Mouse (Mus musculus): ENCODE data around the gene Plin3. TPM values are rescaled to one million over a fixed set of nuclear protein-coding genes. Genes with fewer than 3 reads are reported as not detected.
A peak's percentile ranks its signal among the peaks of the same experiment; 100 is the strongest.

The Plin3 gene
- total RNA-seq, 2 experiments from 2014 or later: 9.3 to 10.1 TPM

DNA sequence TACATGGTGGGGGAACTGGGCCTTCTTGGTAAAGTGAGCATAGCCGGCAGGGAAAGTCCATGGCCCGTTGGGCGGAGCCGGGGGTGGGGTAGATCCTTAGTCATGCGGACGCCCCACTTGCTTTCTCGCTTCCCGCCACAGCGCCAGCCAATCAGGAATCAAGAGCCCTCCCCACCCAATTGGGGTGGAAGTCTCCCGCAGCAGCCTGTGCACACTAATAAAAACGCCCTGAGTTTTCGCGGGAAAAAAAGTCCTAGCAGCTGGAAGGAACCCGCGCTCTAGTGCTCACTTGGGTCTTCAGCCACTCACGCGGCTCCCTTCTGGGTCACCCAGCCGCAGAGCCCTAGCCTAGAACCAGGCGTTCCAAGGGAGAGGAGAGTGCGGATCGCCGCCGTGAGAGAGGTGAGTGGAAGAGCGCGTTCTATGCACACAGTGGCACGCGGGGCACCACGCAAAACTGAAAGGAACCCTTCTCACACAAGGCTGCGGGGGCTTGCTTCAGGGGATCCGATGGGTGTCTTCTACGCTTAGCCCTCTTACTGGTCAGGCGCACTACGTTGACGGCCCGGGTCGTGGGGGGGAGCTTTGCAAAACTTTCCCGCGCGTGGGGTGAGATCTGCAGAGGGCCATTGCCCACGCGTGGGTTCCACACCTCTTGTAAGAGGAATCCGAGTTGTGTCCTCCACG lies 10.6 kb upstream of the Plin3 start, which contains the start of gene Uhrf1:
Gene Uhrf1 (plus strand): TSS at position 162 of the 687 bp plus-strand sequence.
- intact Hi-C loops (cut with DNase I): no loop called here
- no peak for DNase-seq (ENCODE audit: low spot score in 2 of 2)

DNA sequence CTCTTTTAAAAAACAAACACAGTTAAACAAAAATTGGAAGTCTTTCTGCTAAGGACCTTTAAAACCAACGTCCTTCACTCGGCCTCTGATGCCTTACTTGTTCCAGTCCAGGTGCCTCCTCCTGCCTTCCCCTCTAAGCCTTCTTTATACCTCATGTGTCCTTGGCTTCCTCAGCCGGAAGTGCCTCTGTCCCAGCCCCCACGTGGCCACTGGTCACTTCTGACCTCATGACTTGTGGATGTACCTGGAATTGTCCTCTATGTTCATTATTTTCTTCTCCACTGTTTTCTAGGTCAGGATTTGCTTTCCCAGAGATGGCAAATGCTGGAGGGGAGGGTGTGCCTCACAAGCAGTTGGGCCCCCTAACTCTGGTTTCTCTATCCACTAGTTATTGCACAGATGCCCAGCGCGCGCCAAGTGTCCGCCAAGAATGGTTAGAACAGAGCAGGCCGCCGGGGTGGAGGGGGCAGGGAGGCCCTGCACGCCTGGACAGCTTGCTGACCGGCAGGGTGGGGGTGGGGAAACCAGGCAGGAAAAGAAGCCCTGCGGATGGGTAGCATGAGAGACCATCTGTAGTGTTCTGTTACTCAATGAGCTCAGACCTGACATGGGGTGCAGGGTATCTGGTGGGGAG lies 9.8 kb upstream of the Plin3 start:
- DNase-seq (ENCODE audit: low spot score in 2 of 2): no peak
- intact Hi-C loops (cut with DNase I): no loop called here

DNA sequence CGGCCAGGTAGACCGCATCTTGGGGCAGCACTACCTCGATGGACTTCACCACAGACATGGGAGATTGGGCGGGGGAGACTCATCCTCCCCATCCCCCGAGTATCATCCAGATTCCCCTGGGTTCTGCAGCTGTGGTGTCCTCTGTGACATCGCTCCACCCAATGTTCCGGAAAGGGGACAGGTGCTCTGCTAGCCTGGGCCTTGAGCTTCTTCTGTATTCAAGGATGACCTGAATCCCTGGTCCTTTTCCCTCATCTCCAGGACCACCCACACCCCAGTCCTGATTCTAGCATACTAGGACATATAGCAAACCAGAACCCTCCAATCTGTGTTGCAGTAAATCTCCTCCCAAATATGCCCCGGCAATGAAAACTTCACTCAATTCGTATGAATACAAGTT lies 7.5 kb upstream of the Plin3 start, which contains the start of gene Arrdc5:
Gene Arrdc5 (minus strand): TSS at position 101 of the 400 bp plus-strand sequence.
- intact Hi-C loops (cut with DNase I): no loop called here
- DNase-seq (ENCODE audit: low spot score in 2 of 2): no peak

DNA sequence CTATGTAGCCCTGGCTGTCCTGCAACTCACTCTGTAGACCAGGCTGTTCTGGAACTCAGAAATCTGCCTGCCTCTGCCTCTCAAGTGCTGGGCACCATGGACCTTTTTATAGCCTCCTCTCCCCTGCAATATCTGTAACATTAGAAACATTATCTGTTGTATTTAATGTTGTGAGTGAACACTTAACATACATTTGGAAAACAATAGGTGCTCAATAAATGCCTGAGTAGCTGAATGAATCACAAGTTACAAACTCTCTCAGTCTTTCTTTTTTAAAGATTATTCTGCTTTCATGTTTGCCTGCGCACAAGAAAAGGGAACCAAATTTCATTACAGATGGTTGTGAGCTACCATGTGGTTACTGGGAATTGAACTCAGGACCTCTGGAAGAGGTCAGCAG lies 5.6 kb upstream of the Plin3 start:
- intact Hi-C loops (cut with DNase I): no loop called here
- no peak for DNase-seq (ENCODE audit: low spot score in 2 of 2)

DNA sequence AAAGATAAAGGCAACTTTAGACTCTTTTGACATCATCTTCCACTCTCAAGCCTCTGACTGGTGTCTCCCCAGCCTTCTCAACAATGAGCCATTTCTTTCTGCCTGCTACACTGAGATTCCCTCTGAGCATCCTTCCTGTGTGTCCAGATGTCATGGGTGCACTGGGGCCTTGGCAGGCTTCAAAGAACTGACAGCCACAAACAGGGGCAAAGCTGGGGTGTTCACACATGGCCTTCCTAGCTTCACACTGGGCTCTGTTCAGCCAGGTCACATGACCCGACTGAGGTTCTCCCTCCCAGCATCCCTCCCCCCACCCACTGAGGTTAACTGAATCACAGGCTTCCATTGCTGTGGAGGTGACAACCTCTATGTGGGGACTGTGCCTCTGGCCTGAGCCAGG lies 3.5 kb upstream of the Plin3 start:
- DNase-seq (ENCODE audit: low spot score in 2 of 2): no peak

DNA sequence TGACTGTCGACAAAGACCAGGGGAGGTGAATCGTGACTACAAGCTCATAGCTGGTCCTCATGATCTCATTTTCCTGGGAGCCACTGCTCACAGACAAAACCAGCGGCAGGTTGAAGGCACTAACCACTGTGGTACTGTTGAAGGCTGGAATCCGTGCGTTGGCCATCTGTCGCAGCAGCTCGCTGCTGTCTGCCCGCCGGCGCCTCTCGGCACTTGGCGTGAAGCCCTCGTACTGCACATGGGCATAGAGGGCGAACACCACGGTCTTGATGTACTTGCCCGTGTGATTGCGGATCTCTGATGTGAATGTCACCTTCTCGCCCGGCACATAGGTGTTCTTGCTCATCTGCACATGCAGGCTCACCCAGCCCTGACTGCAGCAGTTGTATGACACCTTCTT lies 1.6 kb upstream of the Plin3 start:
- intact Hi-C loops (cut with DNase I): no loop called here
- no peak for DNase-seq (ENCODE audit: low spot score in 2 of 2)

More for the DNA sequence above, 3.5 kb upstream of the Plin3 start:
- intact Hi-C loops (cut with DNase I): no loop called here

DNA sequence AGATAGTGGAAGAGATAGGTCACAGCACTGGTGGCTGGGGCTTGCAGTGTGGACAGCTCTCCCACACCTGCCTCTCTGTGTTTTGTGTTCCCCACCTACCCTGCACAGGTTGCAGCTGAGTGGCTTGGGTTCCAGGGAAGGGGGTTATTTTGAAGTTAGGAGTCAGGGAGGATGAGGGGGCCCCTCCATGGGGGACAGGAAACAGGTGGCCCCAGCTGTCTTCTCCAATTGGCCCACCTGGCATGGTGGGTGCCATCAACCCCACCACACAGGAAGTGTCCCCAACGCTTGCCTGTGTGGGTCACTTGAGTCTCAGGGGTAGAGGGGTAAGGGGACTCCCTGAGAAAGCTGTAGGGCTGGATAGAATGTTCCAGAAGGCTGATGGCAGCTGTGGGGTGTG lies 618 bp upstream of the Plin3 start:
- DNase-seq (ENCODE audit: low spot score in 2 of 2): no peak
- intact Hi-C loops (cut with DNase I): no loop called here

DNA sequence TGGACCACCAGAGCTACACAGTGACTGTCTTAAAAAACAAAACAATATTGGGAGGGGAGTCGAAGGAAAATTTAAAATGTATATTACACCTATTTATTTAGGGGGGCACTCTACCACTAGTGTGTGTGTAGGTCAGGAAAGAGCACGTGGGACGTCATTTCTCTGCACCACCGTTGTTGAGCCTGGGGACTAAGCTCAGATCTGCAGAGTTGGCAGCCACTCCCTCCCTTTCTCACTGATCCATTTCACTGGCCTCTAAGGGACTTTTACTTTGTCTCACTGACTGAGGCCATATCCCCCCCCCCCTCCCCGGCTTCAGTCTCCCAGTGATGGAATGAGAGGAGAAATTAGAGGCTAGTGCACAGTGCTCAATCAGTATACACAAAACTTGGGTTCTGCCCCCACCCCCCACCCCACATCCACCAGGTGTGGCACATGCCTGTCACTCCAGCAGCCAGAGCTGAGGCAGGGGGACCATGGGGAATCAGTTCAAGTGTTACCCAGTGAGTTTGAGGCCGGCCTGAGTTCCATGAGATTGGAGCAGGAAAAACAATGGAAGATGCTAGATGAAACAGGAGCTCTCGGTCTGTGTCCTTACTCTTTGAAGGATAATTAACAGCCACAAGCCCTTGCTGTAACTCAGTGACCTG lies 722 bp downstream of the Plin3 start:
- intact Hi-C loops (cut with DNase I): no loop called here
- DNase-seq (ENCODE audit: low spot score in 2 of 2): no peak

DNA sequence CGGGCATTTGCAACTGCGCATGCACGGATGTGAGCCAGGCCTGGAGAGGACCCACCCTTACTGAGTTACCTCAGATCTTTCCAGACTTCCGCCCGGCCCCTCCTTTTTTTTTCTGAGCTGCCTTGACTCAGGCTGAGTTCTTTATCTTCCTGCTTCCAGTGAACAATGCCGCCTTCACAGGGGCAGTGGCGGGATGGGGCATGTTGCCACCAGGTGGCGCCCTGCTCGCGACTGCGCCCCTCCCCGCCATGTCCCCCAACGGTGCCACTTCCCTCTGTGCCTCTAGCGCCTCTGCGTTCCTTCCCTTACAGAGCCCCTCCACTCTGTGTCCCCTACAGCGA lies 1.5 kb downstream of the Plin3 start:
- DNase-seq (ENCODE audit: low spot score in 2 of 2): peak; percentile 46 to 54
- intact Hi-C loops (cut with DNase I): no loop called here

DNA sequence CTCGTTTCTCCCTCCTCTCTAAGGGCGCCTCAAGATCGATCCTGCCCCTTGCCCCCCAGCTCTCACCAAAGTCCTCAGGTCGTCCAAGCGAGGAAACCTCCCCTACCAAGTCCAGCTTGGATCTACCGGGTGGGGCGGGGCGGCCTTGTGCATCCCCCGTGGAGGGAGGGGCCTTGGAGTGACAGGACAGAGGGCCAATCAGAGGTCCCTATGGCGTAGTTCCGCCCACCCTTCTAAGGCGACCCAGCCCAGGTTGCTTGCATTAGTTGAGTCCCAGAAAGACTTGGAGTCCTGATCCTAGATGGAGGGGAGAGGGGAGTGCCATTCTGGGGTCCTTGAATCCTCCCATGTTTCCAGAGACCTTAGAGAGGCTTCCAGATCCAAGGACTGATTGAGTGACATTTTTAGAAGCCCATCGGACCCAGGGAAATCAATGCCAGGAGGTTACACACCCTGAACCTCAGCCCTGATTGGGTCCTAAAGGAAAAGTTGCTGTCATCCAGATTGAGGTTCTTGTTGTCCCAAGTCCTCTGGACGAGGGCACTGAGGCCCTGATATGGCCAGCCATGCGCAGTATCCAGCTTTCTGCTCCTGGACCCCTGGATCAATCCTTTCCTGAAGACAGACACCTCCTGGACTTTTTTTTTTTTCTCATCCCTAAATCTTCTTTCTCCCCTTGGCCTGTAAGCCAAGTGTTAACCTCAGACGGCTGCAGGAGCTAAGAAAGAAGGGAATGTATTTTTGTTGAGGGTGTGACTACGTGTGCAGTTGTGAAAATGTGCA lies 2.1 kb downstream of the Plin3 start:
- intact Hi-C loops (cut with DNase I): no loop called here

DNA sequence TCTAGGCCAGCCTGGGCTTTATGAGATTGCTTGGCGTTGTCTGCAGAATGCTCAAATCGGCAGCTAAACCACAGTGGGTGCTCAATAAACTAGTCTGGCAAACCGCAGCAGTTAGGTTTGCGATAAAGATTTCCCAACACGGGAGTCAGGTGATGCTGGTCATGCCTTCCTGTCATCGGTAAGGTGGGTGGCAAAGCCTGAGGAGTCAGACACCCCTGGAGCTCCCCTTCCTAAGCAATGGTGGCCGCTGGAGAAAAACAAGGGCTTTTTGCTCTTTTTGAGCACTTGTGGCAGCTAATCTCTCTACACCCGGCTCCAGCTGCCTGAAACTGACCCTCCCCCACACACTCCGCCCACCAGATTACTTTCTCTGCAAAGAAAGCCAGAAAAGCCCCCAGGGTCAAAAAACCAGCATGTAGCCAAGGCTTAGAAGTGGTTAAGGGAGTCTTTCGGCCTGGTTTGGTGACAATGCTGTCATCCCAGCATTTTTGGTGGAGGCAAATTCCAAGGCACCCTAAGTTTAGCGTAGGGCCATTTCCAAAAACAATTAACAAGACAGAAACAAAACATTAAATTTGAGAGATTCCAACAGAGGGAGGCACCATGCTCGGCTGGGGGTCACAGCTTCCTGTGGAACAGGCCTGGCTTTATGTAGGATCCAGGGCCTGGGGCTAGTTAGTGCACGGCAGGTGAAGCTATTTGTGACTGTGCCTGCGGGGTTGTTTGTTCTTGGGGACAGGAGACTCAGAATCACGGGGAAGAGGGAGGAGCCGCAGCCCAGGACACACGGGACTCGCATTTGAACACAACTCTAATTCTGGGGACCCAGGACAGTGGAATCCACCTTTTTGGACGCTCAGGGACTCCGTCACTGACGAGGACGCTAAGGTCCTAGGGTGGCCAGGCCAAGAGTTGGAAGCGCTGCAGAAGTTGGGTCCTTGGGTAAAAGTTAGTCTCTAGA lies 3.0 kb downstream of the Plin3 start:
- intact Hi-C loops (cut with DNase I): loop anchor here (5.0 kb wide), 1 partner anchor 63 kb away; no protein-coding TSS in a partner anchor
- no peak for DNase-seq (ENCODE audit: low spot score in 2 of 2)

More for the DNA sequence above, 2.1 kb downstream of the Plin3 start:
- DNase-seq (ENCODE audit: low spot score in 2 of 2): peak in 1 of 2 experiments; percentile 69

DNA sequence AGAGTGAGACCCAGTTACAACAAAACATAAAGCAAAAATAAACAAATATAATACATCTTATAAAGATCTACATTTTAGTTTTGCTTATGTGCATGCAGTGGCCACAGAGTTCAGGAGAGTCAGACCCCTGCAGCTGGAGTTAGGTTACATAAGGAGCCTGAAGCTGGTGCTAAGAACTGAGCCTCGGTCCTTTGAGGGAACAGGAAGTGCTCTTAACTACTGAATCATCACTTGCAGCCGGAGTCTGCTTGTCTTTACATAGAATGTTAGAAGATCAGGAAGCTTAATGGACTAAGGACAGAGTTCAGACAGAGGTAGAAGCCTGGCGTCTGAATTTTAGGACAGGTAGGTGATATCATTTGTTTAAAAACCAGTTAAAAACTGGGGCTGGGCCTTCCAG lies 3.8 kb downstream of the Plin3 start:
- intact Hi-C loops (cut with DNase I): loop anchor here (5.0 kb wide), 1 partner anchor 63 kb away; no protein-coding TSS in a partner anchor

DNA sequence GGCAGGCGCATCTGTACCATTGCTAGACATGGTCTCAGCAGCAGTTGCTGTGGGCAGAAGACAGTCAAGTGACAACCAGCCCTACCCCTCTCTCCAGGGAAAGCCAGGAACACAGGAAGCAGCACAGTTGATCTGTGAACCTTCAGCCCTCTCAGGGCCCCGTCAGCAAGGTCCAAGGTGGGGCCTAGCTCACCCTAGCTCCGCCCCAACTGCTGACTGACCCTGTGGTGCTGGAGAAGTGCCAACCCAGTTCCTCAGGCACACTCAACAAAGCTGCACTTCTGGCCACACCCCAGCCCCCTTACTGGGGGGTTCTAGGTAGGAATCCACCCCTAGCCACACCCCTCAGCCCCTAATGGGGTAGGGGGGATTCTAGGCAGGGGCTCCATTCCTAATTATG lies 4.8 kb downstream of the Plin3 start:
- intact Hi-C loops (cut with DNase I): loop anchor here (5.0 kb wide), 1 partner anchor 64 kb away; no protein-coding TSS in a partner anchor
- no peak for DNase-seq (ENCODE audit: low spot score in 2 of 2)

More for the DNA sequence above, 3.8 kb downstream of the Plin3 start:
- no peak for DNase-seq (ENCODE audit: low spot score in 2 of 2)

DNA sequence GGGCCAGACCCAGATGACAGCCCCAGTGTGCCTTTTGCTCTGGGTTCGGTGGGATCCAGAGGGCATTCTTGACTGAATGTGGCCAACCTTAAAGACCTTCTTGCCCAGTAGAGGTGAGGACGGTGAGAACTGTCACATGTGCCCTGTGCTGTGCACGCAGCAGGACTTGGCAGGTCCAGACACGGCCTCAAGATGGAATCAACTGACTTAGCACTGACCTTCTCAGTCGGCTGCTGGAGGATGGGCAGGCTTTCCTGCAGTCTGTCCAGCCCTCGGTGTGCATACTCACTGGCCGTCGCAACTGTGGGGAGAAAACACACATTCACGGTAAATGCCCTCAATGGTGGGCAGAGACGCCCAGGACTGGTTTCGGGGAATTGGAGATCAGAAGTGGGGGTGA lies 6.7 kb downstream of the Plin3 start:
- intact Hi-C loops (cut with DNase I): loop anchor here (5.0 kb wide), 1 partner anchor 66 kb away; no protein-coding TSS in a partner anchor
- DNase-seq (ENCODE audit: low spot score in 2 of 2): no peak

DNA sequence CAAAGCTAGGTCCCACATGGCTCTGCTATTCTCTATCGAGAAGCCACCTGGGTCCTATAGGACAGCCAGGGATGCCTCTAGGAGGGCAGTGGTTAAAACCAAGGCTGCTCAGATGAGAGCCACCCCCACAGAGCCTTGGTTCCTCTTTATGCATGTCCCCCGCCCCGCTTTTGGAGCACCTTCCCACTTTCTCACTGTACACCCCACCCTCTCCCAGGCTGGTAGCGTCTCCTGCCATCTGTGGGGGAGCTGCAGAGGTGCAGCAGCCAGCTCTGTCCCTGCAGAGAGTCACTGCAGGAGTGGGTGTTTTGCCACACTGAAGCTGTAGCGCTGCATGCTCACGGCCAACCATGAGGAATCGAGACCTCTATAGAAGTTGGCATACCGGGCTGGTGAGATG lies 9.4 kb downstream of the Plin3 start:
- peak in 1 of 2 experiments; percentile 73 for DNase-seq (ENCODE audit: low spot score in 2 of 2)
- intact Hi-C loops (cut with DNase I): no loop called here

DNA sequence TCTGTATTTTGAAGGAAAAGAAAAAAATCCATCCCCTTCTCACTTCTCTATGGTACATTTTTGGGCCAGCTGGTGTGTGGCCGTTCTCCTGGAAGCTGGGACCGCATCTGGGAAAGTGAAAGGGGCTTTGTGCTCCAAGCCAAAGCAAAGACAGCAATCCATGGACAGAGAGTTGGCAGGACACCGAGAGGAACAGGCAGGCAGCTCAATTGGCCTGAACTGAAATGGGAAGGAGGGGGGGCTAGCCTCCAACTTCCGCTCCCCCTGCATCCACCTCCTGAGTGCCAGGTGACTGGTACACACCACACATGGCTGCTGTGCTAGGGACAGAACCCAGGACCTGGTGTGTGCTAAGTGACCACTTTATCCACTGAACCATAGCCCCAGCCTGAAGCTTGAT lies 9.9 kb downstream of the Plin3 start:
- intact Hi-C loops (cut with DNase I): no loop called here
- DNase-seq (ENCODE audit: low spot score in 2 of 2): no peak

DNA sequence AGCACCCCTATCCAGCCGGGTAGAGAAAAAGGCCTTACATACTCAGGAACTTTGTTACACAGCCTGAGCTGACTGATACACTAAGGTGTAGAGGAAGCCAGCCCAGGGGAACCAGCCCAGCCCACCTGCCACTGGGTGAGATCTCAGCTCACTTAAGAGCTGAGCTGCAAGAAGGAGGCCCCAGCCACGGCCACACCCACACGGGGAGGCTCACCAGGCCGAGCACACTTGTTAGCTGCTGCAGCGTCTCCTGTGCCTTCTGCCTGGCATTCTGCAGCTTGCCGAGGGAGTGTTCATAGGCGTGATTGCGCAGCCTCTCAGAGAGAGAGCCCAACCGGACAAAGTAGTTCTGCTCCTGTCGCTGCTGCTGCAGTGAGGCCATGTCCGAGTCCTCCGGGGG lies 11.5 kb downstream of the Plin3 start:
- intact Hi-C loops (cut with DNase I): no loop called here
- DNase-seq (ENCODE audit: low spot score in 2 of 2): no peak

DNA sequence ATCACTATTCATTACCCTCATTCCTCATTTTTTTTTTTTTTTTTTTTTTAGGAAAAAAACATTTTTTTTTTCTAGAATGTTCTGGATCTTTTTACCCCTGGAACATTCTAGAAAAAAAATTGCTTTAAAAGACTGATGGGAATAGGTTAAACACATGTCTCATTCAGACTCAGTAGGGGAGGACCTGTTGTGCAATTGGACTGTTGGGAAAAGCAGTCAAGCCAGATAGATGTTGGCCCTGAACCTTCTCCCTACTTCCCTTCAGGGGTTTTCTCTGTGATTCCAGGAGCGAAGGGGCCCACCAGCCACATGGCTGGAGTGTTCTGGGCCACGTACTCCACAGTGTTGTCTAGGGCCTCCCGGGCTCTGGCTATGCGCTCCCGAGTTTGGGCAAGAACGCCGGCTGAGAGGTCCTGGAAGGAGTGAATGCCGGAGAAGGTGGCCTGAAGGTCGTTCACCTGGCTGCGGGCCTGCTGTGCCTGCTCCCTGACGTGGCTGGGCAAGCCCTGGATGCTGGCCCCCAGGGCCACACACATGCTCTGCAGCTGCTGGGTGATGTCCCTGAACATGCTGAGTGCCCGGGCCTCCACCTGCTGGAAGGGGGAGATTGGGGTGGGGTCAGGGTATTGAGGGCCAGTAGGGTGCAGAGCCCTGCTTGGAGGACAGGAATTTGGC lies 13.1 kb downstream of the Plin3 start:
- intact Hi-C loops (cut with DNase I): loop anchor here (5.0 kb wide), 1 partner anchor 48 kb away; the partner anchor contains the start of gene Kdm4b
- no peak for DNase-seq (ENCODE audit: low spot score in 2 of 2)

Data from left cerebral cortex, postnatal 36 days (tissue).